Mouse (Mus musculus) E14TG2a.4 (cell line): ENCODE measurements around the gene Kctd17.

ENCODE experiments used
- CTCF ChIP-seq: conservative IDR thresholded peaks from 2 replicates; pipeline ENCODE4 v1.5.1; 2014; ENCODE audit warnings: low read length
- NANOG ChIP-seq: IDR thresholded peaks from 2 replicates; pipeline ENCODE4 v1.6.1; 2014; ENCODE audit warnings: borderline replicate concordance, low read length, mixed read lengths
- POU5F1 ChIP-seq: IDR thresholded peaks from 2 replicates; pipeline ENCODE4 v1.6.1; 2014; ENCODE audit warnings: low read length, borderline replicate concordance

DNA sequence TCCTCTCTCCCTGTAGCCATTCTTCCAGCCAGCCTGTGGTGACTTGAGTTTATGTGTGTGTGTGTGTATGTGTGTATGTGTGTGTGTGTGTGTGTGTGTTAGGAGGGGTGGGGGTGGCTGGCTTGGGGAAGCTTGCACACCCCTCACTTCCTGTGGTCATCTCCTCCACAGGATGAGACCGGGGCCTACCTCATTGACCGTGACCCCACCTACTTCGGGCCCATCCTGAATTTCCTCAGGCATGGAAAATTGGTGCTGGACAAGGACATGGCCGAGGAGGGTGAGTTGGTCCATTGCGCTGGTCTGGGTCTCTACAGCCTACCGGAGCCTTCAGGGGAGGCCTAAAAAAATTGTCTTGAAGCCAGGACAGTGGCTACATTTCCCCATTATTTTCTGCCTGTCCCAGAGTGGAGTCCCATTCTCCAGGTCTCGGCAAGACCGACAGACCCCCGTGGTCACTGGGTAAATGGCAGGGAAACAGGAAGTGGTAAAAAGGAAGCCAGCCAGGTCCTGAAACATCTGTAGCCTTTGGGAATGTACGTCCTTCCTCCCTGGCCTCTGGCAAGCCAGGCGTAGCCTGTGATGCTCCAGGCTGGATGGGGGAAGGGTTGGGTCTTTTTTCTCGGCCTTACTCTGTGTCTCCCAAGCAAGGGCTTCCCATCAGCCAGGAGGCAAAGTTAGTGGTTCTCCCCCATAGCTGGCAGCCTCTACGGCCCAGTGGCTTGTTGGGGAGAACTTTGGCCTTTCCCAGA lies 1.7 kb downstream of the Kctd17 start:
- TF ChIP-seq CTCF (no peak), POU5F1 (no peak), NANOG (no peak)
